Mouse (Mus musculus): ENCODE data around the gene Mgrn1. TPM values are rescaled to one million over a fixed set of nuclear protein-coding genes. Genes with fewer than 3 reads are reported as not detected.
A peak's percentile ranks its signal among the peaks of the same experiment; 100 is the strongest.

Gene Mgrn1
- polyA plus RNA-seq, 1 experiment from 2014 or later, result 99.3 TPM

DNA sequence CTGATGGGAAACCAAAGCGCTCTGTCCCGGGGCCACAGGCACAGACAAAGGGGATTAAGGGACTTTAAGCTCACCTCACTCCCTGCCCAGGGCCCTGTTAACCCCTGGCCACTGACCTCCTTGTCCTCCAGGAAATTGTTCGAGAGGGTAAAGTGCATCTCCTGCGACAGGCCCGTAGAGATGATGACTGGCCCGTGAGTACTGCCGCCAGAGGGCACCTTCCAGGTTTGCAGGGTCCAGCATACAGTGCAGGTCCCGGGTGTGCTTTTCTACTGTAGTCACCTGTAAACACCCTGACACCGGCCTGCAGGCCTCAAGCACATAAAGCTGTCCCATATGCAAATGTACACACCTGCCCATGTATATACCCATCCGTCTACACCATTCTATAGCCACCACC lies 24.7 kb upstream of the Mgrn1 start:
- Histone ChIP-seq H3K9ac (ENCODE audit: low read length) (no peak overlapping the region), H3K27ac (ENCODE audit: low read length) (no peak overlapping the region), H3K4me3 (ENCODE audit: low read length) (no peak overlapping the region), H3K36me3 (ENCODE audit: control insufficient read depth, insufficient read depth, low read length) (no peaks in the 10 kb centered on the region), H3K27me3 (ENCODE audit: control insufficient read depth, insufficient read depth, low read depth, low read length) (no peaks in the 10 kb centered on the region), H3K9me3 (ENCODE audit: control insufficient read depth, low read length) (no peaks in the 10 kb centered on the region), H3K4me2 (ENCODE audit: low read depth, low read length) (no peak overlapping the region), H3K4me1 (replicated peaks; ENCODE audit: control insufficient read depth, insufficient read depth, low read length) (0 out of 2 replicates have a peak, but pooled peaks cover 3% of the 10 kb centered on the region)
- 35% methylated on average over 10 of the region's 10 CpGs for WGBS
- ATAC-seq (ENCODE audit: low read depth), result no peak

DNA sequence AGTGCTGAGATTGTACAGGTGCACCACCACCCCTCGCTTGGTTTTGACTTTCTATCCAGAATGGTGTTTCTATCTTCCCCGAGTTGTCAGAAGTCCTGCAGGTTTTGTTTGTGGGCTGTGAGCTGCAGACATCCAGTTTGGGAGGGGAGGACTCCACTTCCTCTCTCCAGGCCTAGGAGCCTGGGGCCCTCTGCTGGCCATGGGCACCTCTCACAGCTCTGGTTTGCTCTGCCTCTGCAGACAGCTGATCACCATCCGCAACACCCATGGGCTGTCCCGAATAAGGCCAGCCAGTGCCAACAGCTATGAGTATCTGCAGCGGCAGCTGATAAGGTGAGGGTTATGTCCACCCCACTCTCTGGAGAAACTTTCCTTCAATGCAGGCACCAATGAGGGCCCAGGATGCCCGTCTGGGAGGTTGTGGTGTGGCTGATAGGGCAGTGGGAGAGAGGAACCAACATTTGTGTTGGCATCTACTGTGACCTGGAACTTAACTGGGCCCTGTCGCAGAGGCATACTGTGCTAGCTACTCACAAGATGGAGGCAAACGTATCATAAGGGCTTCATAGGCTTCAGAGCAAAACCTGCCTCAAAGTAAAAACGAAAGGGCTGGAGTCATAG lies 23.1 kb upstream of the Mgrn1 start:
- Histone ChIP-seq H3K9me3 (ENCODE audit: control insufficient read depth, low read length) (no peaks in the 10 kb centered on the region), H3K9ac (ENCODE audit: low read length) (0 out of 2 replicates have a peak overlapping the region, but pooled peaks have one; percentile 13), H3K27me3 (ENCODE audit: control insufficient read depth, insufficient read depth, low read depth, low read length) (no peaks in the 10 kb centered on the region), H3K36me3 (ENCODE audit: control insufficient read depth, insufficient read depth, low read length) (no peaks in the 10 kb centered on the region), H3K4me2 (ENCODE audit: low read depth, low read length) (peak overlapping the region; percentile 12; the same call in 1 of the 2 replicates), H3K27ac (ENCODE audit: low read length) (no peak overlapping the region), H3K4me3 (ENCODE audit: low read length) (no peak overlapping the region), H3K4me1 (replicated peaks; ENCODE audit: control insufficient read depth, insufficient read depth, low read length) (0 out of 2 replicates have a peak, but pooled peaks cover 3% of the 10 kb centered on the region)
- 27% methylated on average over 9 of the region's 9 CpGs for WGBS
- ATAC-seq (ENCODE audit: low read depth), result peak; percentile 95

DNA sequence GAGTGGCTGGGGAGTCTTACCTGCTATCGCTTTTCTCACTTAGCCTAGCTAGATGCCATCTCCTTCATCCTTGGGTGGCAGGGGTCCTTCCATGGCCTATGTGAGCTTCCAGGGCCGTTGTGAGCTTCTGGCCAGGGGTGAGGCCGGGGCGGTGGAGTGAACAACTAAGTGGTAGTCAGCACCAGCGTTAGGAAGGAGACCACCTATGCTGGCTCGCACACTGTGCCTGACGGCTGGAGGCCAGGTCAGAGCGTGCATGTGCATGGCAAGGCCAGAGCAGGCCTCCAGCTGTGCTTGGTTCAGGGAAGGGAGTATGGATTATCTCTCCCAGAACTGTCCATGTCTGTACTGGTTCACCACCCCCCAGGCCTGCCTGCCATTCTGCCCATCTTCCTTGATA lies 22.3 kb upstream of the Mgrn1 start:
- WGBS, result 74% methylated on average over 8 of the region's 8 CpGs

DNA sequence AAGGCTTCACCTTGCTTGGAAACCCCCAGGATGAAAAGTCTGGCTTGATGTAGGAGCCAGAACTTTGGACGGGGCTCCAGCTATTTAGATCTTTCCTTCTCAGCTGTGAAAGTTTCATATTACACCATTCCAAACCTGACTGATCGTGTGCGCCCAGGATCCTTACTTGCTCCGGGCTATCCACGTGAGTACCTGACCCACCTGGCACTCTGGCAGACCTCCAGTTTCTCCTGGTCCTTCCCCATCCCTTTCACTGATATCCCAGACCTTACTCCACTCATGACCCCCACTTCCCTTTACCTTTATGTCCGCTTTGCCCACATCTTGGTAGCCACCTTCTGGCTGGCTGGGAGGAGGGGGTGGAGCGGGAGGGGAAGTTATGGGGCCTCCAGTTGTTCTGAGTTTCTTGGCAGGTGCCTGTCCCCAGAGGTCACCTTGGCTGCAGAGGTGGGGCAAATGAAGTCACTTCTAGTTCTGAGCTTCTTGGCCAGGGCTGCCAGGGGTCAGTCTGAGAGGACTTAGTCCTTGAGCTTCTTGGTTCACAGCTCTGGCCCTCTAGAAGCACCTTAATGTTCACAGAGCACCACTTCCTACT lies 19.9 kb upstream of the Mgrn1 start:
- no peak overlapping the region for H3K9ac ChIP-seq (ENCODE audit: low read length)
- H3K9me3 ChIP-seq (ENCODE audit: control insufficient read depth, low read length), result no peaks in the 10 kb centered on the region
- 0 out of 2 replicates have a peak, but pooled peaks cover 3% of the 10 kb centered on the region for H3K4me1 ChIP-seq (replicated peaks; ENCODE audit: control insufficient read depth, insufficient read depth, low read length)
- H3K27ac ChIP-seq (ENCODE audit: low read length), result no peak overlapping the region
- no peak for ATAC-seq (ENCODE audit: low read depth)
- H3K27me3 ChIP-seq (ENCODE audit: control insufficient read depth, insufficient read depth, low read depth, low read length), result no peaks in the 10 kb centered on the region
- WGBS, result 40% methylated on average over 7 of the region's 7 CpGs
- peaks cover 8% of the 10 kb centered on the region; the same call in 1 of the 2 replicates for H3K36me3 ChIP-seq (ENCODE audit: control insufficient read depth, insufficient read depth, low read length)
- H3K4me2 ChIP-seq (ENCODE audit: low read depth, low read length), result no peak overlapping the region
- H3K4me3 ChIP-seq (ENCODE audit: low read length), result no peak overlapping the region

More for the DNA sequence above, 22.3 kb upstream of the Mgrn1 start:
- Histone ChIP-seq H3K9ac (ENCODE audit: low read length) (no peak overlapping the region), H3K4me3 (ENCODE audit: low read length) (no peak overlapping the region), H3K27me3 (ENCODE audit: control insufficient read depth, insufficient read depth, low read depth, low read length) (no peaks in the 10 kb centered on the region), H3K36me3 (ENCODE audit: control insufficient read depth, insufficient read depth, low read length) (no peaks in the 10 kb centered on the region), H3K9me3 (ENCODE audit: control insufficient read depth, low read length) (no peaks in the 10 kb centered on the region), H3K4me1 (replicated peaks; ENCODE audit: control insufficient read depth, insufficient read depth, low read length) (0 out of 2 replicates have a peak, but pooled peaks cover 3% of the 10 kb centered on the region), H3K4me2 (ENCODE audit: low read depth, low read length) (no peak overlapping the region), H3K27ac (ENCODE audit: low read length) (no peak overlapping the region)
- no peak for ATAC-seq (ENCODE audit: low read depth)

DNA sequence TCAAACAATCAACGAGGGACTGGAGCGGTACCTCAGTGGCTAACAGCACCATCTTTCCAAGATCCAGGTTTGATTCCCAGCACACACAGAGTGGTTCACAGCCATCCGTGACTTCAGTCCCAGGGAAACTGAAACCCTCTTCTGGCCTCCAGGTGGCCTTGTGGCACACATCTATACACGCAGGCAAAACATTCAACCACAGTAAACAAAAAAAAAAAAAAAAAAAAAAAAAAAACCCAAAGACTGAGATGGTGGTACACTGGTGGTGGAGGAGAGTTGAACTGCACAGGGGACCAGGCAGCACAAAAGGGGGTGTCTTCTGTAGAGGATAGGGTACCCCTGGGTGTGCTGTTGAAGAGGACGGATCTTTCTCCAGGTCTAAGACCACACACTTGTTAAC lies 15.6 kb upstream of the Mgrn1 start:
- Histone ChIP-seq H3K9ac (ENCODE audit: low read length) (no peak overlapping the region), H3K9me3 (ENCODE audit: control insufficient read depth, low read length) (no peaks in the 10 kb centered on the region), H3K4me3 (ENCODE audit: low read length) (no peak overlapping the region), H3K4me1 (replicated peaks; ENCODE audit: control insufficient read depth, insufficient read depth, low read length) (peaks cover 9% of the 10 kb centered on the region), H3K36me3 (ENCODE audit: control insufficient read depth, insufficient read depth, low read length) (peaks cover 14% of the 10 kb centered on the region), H3K27me3 (ENCODE audit: control insufficient read depth, insufficient read depth, low read depth, low read length) (no peaks in the 10 kb centered on the region), H3K4me2 (ENCODE audit: low read depth, low read length) (no peak overlapping the region), H3K27ac (ENCODE audit: low read length) (no peak overlapping the region)
- WGBS, result 84% methylated on average over 5 of the region's 5 CpGs
- no peak for ATAC-seq (ENCODE audit: low read depth)

DNA sequence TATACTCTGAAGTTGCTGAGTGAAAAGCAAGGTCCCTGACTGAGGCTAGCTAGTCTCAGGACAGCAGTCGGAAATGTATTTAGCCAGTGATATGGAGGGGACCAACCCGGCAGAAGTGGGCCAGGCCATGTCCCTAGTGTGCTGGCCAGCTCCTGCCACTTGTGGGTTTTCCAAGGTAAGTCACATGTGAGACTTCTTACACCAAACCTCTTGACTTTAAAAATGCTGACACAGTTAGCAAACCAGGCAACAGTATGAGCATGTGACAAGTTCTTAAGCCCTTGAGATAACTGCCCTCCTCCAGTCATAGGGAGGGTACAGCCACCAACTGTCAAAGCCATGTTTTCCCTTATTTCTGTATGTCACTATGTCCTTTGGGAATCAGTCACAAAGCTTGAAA lies 14.1 kb upstream of the Mgrn1 start:
- H3K4me3 ChIP-seq (ENCODE audit: low read length), result no peak overlapping the region
- peaks cover 24% of the 10 kb centered on the region for H3K4me1 ChIP-seq (replicated peaks; ENCODE audit: control insufficient read depth, insufficient read depth, low read length)
- WGBS, result 52% methylated on average over 2 of the region's 2 CpGs
- H3K4me2 ChIP-seq (ENCODE audit: low read depth, low read length), result no peak overlapping the region
- H3K9me3 ChIP-seq (ENCODE audit: control insufficient read depth, low read length), result no peaks in the 10 kb centered on the region
- 0 out of 2 replicates have a peak, but pooled peaks have one; percentile 18 for ATAC-seq (ENCODE audit: low read depth)
- H3K36me3 ChIP-seq (ENCODE audit: control insufficient read depth, insufficient read depth, low read length), result peaks cover 14% of the 10 kb centered on the region
- H3K27me3 ChIP-seq (ENCODE audit: control insufficient read depth, insufficient read depth, low read depth, low read length), result no peaks in the 10 kb centered on the region
- no peak overlapping the region for H3K9ac ChIP-seq (ENCODE audit: low read length)
- peak overlapping the region; percentile 27; the same call in 1 of the 2 replicates for H3K27ac ChIP-seq (ENCODE audit: low read length)

DNA sequence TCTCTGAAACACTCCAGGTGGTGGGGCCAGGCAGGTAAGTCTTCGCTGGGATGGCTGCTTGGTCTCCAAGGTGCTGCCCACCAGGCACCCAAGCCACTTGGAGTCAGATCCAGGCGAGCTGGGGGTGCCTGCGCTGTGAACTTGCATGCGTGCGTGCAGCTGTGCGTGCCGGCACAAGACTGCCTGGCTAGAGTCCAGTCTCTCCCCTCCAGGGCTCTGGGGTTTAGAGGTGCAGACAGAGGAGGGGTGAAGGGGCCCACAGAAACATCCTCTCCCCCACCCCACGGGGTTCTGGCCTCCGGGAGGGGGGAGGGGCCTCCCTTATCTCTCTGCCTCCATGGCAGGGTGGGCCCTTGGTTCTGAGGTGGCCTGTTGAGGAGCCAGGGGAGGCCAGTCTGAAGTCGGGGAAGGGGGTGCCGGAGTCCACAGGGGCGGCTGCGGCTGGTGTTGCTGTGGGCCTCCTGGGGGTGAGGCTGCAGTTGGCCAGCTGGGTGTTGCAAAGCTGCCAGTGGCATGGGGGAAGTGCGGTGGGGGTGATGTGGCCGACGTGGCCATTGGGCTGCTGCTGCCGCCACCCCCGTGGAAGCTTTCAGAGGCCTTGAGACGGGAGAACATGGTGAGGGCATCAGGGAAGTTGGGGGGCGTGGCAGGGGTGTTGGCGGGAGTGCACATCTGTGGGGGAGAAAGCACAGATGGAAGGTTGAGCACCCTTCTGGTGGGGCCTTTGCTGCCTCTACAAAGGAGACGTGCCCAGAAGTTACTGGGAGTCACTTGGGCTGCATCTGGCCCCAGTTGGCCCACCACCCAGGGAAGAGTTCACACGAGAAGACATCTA lies 10.6 kb upstream of the Mgrn1 start:
- 59% methylated on average over 23 of the region's 23 CpGs for WGBS
- Histone ChIP-seq H3K27ac (ENCODE audit: low read length) (peak overlapping the region; percentile 31), H3K4me1 (replicated peaks; ENCODE audit: control insufficient read depth, insufficient read depth, low read length) (peaks cover 40% of the 10 kb centered on the region), H3K4me2 (ENCODE audit: low read depth, low read length) (peak overlapping the region; percentile 25), H3K4me3 (ENCODE audit: low read length) (no peak overlapping the region), H3K9me3 (ENCODE audit: control insufficient read depth, low read length) (no peaks in the 10 kb centered on the region), H3K9ac (ENCODE audit: low read length) (peak overlapping the region; percentile 17), H3K27me3 (ENCODE audit: control insufficient read depth, insufficient read depth, low read depth, low read length) (no peaks in the 10 kb centered on the region), H3K36me3 (ENCODE audit: control insufficient read depth, insufficient read depth, low read length) (peaks cover 6% of the 10 kb centered on the region)
- no peak for ATAC-seq (ENCODE audit: low read depth)

DNA sequence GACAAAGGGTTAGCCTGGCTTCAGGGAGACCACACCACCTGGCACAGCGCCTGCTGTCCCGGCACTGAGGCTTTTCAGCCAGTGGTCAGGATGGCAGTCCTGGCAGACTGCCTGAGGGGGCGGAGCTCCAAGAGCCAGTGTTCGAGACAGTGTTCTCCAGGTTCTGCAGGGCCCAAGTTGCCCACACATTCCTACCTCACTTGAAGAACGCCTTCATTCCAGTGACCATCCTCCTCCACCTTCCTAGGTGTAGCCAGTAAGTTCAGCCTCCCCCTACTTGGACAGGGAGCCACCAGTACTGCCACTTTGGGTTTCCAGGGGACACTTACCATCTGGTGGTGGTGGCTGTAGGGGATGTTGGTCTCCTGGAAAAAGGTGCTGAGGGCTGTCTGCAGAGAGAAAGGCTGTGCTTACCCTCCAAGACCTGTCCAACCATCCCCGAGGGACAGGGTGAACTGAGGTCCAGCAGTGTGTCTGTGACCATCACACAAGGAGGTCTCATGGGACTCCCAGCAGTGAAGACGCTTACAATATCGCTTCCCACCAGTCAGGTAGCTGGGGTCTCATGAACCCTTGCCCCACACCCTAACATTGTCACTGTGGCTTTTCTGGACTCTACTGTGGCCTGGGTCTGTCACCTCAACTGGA lies 9.9 kb upstream of the Mgrn1 start:
- WGBS, result 55% methylated on average over 8 of the region's 8 CpGs

More for the DNA sequence above, 9.9 kb upstream of the Mgrn1 start:
- no peaks in the 10 kb centered on the region for H3K27me3 ChIP-seq (ENCODE audit: control insufficient read depth, insufficient read depth, low read depth, low read length)
- H3K4me1 ChIP-seq (replicated peaks; ENCODE audit: control insufficient read depth, insufficient read depth, low read length), result peaks cover 40% of the 10 kb centered on the region
- H3K4me2 ChIP-seq (ENCODE audit: low read depth, low read length), result peak overlapping the region; percentile 25; the same call in 1 of the 2 replicates
- no peak overlapping the region for H3K4me3 ChIP-seq (ENCODE audit: low read length)
- peaks cover 6% of the 10 kb centered on the region for H3K36me3 ChIP-seq (ENCODE audit: control insufficient read depth, insufficient read depth, low read length)
- peak overlapping the region; percentile 17 for H3K9ac ChIP-seq (ENCODE audit: low read length)
- peak overlapping the region; percentile 31 for H3K27ac ChIP-seq (ENCODE audit: low read length)
- no peaks in the 10 kb centered on the region for H3K9me3 ChIP-seq (ENCODE audit: control insufficient read depth, low read length)
- ATAC-seq (ENCODE audit: low read depth), result no peak

Measured in lung, embryonic 16.5 days (tissue).